Mouse (Mus musculus): ENCODE results near the gene Gm17482.

DNA sequence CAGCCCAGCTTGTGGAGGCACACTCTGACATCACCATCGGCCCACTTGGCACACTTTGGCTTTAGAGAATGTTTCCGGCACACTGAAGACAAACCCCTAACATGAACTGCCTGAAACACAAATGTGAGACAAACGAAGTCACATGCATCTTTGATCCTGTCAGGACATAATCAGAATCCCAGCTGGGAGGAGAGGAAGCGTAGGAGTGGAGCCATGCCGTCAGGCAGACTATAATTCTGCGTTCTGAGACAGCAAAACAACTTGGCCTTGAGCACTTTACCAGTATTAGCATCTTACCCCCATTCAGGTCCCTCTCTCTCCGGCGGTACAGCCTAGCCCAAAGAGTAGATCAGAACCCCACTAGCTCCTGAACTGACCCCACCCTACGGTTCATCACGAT is 46.2 kb downstream of the Gm17482 start:
- no peak for TF ChIP-seq CTCF (IDR thresholded peaks at IDR 0.05; ENCODE audit: extremely low read depth, insufficient read depth, low read length)
- no peak for TF ChIP-seq POLR2A (IDR thresholded peaks at IDR 0.05; ENCODE audit: extremely low read depth, insufficient read depth, low read length)

Measured in cortical plate, adult 2 months (tissue).